Mouse (Mus musculus): ENCODE data around the gene Gm20532.

The Gm20532 gene

DNA sequence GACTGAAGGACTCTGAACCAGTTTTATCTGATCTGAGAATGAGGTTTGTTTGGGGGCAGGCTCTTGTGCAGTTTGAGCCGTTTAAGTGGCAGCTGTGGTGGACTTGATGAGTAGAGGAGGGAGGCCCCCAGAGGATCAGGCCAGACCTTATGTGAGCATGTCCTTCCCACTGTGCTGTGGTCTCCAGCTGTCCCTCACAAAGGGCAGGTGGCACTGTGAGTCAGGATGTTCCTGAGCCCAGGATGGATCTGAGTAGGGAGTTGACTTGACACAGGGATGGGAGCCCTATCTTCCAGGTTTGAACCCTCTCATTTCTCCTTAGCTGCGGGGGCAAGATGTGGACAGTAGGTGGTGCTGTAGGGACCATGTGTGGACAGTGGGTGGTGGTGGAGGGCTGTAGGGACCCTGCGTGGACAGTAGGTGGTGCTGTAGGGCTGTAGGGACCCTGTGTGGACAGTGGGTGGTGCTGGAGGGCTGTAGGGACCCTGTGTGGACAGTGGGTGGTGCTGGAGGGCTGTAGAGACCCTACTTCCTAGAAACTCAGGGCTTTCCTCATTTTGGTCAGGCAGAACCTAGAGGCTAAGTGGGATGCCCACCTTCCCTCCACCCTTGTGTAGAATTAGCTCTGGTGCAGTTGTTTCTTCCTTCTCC lies 60.3 kb downstream of the Gm20532 start:
- peak; percentile 96 for DNase-seq (ENCODE audit: low read depth)

DNA sequence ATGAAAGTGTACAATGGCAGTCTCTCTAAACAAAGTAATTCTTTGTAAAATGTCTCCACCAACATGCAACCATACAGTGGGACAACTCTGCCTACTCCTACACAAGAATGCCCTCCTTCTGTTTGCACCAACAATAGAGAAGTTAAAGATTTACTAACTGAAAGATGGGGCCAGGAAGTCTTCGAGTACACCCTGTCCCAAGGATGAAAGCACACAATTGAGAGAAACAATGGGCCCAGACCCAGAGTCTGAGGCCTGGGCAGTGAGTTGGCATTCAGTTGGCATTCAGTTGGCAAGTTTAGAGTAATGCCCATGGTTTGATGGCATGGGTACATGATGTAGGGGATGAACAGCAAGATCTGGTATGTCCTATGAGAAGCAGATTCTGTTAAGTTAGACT lies 68.2 kb downstream of the Gm20532 start:
- no peak for DNase-seq (ENCODE audit: low read depth)

DNA sequence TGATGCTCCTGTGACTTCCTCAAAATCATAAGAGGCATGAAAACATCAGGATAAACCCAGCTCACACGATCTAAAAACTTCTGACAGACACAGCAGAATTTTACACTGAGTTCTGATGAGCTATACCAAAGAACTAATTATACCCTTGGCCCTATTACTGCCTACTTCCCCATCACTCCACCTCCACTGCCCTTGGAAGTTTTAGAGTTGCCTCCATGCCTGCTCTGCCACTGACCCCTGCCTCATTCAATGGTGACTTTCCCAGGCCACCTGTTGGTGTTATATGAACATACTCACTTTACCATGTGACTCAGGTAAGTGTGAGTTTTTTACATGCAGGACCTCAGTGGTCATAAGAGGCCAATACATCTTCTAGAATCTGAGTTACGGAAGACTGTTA lies 71.0 kb downstream of the Gm20532 start:
- DNase-seq (ENCODE audit: low read depth), result no peak

- DNase-seq (ENCODE audit: low read depth), result peak; percentile 74
Observed at GRCm38 (mm10) chr2:26661143-26661752, 74.8 kb downstream of the Gm20532 start.

DNA sequence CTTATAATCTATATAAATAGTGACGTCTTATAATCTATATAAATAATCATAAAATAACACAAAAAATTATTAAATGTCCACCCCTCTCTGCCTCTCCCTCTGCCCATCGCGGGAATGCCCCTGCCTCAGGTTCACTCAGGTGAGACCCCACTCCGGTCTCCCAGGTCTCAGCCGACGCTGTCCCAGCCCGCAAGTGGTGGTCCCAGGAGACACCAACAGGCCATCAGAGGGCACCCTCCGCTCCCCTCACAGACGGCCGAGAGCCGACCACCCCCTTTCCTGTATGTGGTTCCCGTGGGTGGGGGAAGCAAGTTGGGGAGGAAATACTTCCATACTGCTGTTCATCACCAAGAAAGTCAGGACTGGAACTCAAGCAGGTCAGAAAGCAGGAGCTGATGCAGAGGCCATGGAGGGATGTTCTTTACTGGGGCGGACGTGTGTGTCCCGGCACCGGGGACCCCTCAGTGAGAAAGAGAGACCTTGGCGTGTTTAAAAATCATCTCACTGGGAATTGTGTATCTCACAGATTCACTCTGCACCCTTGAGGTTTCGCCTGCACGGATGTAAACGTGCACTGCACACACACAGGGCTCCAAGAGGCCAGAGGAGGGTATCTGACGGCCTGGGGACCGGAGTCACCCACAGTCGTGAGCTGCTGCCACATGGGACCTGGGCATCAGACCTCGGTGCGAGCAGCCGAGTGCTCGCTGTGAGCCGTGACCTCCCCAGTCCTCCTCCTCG lies 75.5 kb downstream of the Gm20532 start:
- DNase-seq (ENCODE audit: low read depth), result peak; percentile 26

DNA sequence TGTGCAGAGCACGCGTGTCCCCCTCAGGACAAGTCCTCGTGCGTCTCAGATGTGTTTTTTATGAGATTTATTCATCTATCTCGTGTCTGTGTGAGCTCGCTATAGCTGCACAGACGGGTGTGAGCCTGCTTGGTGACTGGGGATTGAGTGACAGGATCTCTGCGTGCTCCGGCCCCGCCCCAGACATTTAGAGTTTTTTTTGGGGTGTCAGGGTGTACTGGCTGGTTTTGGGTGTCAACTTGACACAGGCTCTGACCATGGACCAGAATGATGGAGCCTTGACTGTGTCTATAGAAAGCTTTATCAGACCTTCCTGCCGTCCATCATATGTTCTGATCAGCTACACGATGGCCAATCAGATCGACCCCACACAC lies 76.1 kb downstream of the Gm20532 start:
- DNase-seq (ENCODE audit: low read depth), result peak; percentile 30

GRCm38 (mm10) chr2:26663112-26663511 lies 76.7 kb downstream of the Gm20532 start:
- DNase-seq (ENCODE audit: low read depth), result peak; percentile 32

- DNase-seq (ENCODE audit: low read depth), result peak; percentile 84
Observed at GRCm38 (mm10) chr2:26663551-26663950, 77.1 kb downstream of the Gm20532 start.

GRCm38 (mm10) chr2:26668746-26669145 lies 82.3 kb downstream of the Gm20532 start:
- DNase-seq (ENCODE audit: low read depth), result peak; percentile 83

DNA sequence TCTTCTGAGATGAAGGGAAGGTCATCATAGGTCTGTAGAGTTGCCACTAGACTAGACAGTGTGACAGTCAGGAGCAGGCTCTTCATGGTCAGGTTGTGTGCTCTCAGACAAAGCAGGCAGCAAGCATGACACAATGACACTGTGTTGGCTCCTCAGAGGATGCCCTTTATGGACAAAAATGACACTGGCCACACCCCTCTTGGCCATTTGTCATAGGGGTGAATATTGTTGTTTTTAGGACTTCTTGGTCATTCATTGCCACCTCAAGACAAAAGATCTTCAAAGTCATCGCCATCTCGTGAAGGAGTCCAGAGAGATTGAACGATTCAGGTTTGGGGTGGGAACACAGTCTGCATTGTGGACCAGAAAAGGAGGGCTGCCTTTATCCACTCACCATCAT lies 84.7 kb downstream of the Gm20532 start, which contains the start of gene Lcn4:
Gene Lcn4 (minus strand): TSS at position 101 of the 400 bp plus-strand sequence.
- no peak for DNase-seq (ENCODE audit: low read depth)
